Mouse (Mus musculus) liver, adult 2 months (tissue): ENCODE results near the gene Sept9. TPM values are rescaled to one million over a fixed set of nuclear protein-coding genes. Genes with fewer than 3 reads are reported as not detected.

Experiments
- DNase-seq: peaks from one replicate; pipeline ENCODE4 v3.0.0-alpha.2; 2011; ENCODE audit warnings: low read depth, low spot score; ENCODE audit errors: extremely low read depth
- H3K27ac ChIP-seq: fragments of 200-500 bp; replicated peaks from 2 replicates; pipeline ENCODE4 v1.5.1; 2012; ENCODE audit warnings: low read depth, mild to moderate bottlenecking, control low read depth, inconsistent platforms, low read length; ENCODE audit not compliant: insufficient read depth
- H3K27me3 ChIP-seq: fragments of 200-500 bp; 2 replicates; pipeline ENCODE4 v1.6.1; 2012; ENCODE audit warnings: mild to moderate bottlenecking, moderate library complexity, low read length, inconsistent platforms; ENCODE audit not compliant: control insufficient read depth, insufficient read depth
- H3K36me3 ChIP-seq: fragments of 200-500 bp; 2 replicates; pipeline ENCODE4 v1.6.1; 2012; ENCODE audit warnings: low read length, inconsistent platforms; ENCODE audit not compliant: control insufficient read depth, insufficient read depth
- H3K4me1 ChIP-seq: fragments of 200-500 bp; 2 replicates; pipeline ENCODE4 v1.6.1; 2011; ENCODE audit warnings: low read length; ENCODE audit not compliant: control insufficient read depth, insufficient read depth
- H3K4me3 ChIP-seq: fragments of 200-500 bp; 2 replicates; pipeline ENCODE4 v1.5.1; 2011; ENCODE audit warnings: low read depth, mild to moderate bottlenecking, control low read depth, low read length, moderate library complexity; ENCODE audit not compliant: insufficient read depth
- H3K79me2 ChIP-seq: fragments of 200-500 bp; 2 replicates; pipeline ENCODE4 v1.6.1; 2012; ENCODE audit warnings: inconsistent platforms, mild to moderate bottlenecking, low read length, moderate library complexity; ENCODE audit not compliant: control insufficient read depth, insufficient read depth
- H3K9ac ChIP-seq: fragments of 200-500 bp; 2 replicates; pipeline ENCODE4 v1.6.1; 2012; ENCODE audit warnings: low read depth, mild to moderate bottlenecking, control low read depth, inconsistent platforms, low read length
- CTCF ChIP-seq: fragments of 200-500 bp; IDR thresholded peaks from 2 replicates; pipeline ENCODE4 v1.5.1; 2011; ENCODE audit warnings: low read depth, low read length, control low read depth
- POLR2A ChIP-seq: fragments of 200-500 bp; IDR thresholded peaks from 2 replicates; pipeline ENCODE4 v1.6.1; 2011; ENCODE audit warnings: low read length, control low read depth; ENCODE audit not compliant: insufficient read depth; ENCODE audit errors: extremely low read depth
- WGBS: fragments of 180-500 bp; shearing (Covaris S2); methylation state at CpG from one replicate; pipeline ENCODE4 v1.1.7; 2018; 5-methylcytosine and 5-hydroxymethylcytosine counted together
- polyA plus RNA-seq: library from polyadenylated mRNA; depleted of rRNA; stranded (reverse); fragments of >200 nt; gene quantifications from 2 replicates; pipeline ENCODE4 v1.2.3, GENCODE M21; 2012
- total RNA-seq: library from RNA; depleted of rRNA; stranded (reverse); fragments of >200 nt; gene quantifications from 2 replicates; pipeline ENCODE4 v1.2.3, GENCODE M21; 2014

Sept9 gene
- total and polyA plus RNA-seq, 2 experiments, result 18.8 to 21.2 TPM

DNA sequence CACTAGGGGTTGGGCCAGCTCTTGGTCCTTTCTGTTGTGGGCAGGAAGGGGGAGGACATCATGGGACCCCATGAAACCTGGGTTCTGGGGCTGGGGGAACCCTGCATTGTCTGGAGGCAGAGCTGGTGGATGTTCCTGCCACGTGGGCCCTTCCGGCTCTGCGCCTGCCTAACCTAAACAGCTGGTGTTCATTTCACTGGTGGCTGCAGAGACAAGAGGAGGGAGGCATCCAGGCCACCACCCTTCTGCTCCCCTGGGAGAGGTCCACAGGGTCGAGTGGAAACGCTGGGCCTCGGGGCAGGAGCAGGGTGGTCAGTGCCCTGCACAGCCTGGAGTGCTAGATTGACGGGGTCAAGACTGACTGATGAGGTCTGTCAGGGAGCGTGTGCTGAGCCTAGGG, 89.3 kb downstream of the Sept9 start:
- peaks cover 56% of the 10 kb centered on the region for H3K79me2 ChIP-seq
- no peaks in the 10 kb centered on the region for H3K27me3 ChIP-seq
- H3K9ac ChIP-seq, result no peak overlapping the region
- no peaks in the 10 kb centered on the region for H3K36me3 ChIP-seq
- no peak overlapping the region for H3K4me3 ChIP-seq
- whole genome bisulfite sequencing, result 93% methylated on average over 8 of the region's 8 CpGs
- DNase-seq, result no peak
- peaks cover 22% of the 10 kb centered on the region for H3K4me1 ChIP-seq
- no peak for TF ChIP-seq POLR2A
- TF ChIP-seq CTCF, result no peak
- H3K27ac ChIP-seq, result no peak overlapping the region

DNA sequence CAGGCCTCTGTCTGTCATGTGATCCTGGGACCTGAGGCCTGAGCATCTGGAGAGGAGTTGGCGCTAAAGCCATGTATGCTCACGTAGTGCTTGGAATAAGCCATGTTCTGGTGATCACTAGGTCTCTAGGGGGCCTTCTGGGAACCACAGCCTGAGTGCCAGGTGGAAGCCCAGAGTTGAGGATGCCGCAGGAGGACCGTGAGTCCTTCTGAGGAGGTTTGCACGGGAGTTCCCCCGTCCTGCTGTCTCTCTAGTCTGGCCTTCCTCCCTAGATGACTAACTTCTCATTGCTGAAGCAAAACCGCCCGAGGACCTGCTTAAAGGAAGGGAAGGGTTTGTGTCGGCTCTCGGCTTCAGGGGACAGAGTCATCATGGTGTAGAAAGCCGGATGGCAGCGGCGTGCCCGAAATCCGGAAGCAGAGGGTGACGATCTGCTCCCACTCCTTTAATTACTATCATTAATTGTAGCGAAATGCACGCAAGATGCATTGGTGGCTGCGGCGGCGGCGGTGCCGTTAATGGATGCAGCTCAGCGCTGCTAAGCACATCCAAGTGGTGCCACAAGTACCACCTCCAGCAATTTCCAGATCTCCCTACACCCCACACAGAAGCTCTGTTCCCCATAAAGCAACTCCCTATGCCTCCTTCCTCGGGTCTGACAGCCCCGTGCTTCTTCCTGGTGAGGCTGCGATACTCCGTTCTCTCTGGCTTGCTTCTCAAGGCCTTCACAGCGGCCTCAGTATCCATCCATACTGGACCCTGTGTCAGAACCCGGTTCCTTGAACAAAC, 92.0 kb downstream of the Sept9 start:
- H3K36me3 ChIP-seq, result no peaks in the 10 kb centered on the region
- no peak overlapping the region for H3K9ac ChIP-seq
- no peak overlapping the region for H3K4me3 ChIP-seq
- H3K27me3 ChIP-seq, result no peaks in the 10 kb centered on the region
- peaks cover 6% of the 10 kb centered on the region for H3K4me1 ChIP-seq
- no peak overlapping the region for H3K27ac ChIP-seq
- WGBS, result 94% methylated on average over 30 of the region's 30 CpGs
- peaks cover 64% of the 10 kb centered on the region for H3K79me2 ChIP-seq
- no peak for DNase-seq
- TF ChIP-seq CTCF (no peak), POLR2A (no peak)

GRCm38 (mm10) chr11:117292446-117292845, 93.0 kb downstream of the Sept9 start:
- Histone ChIP-seq H3K9ac (no peak overlapping the region), H3K27me3 (no peaks in the 10 kb centered on the region), H3K36me3 (no peaks in the 10 kb centered on the region), H3K27ac (no peak overlapping the region), H3K4me3 (no peak overlapping the region), H3K79me2 (peaks cover 62% of the 10 kb centered on the region), H3K4me1 (peaks cover 15% of the 10 kb centered on the region)
- TF ChIP-seq POLR2A (no peak), CTCF (no peak)
- WGBS, result 77% methylated on average over 11 of the region's 11 CpGs
- no peak for DNase-seq

- Histone ChIP-seq H3K4me1 (peaks cover 21% of the 10 kb centered on the region), H3K4me3 (no peak overlapping the region), H3K27me3 (no peaks in the 10 kb centered on the region), H3K36me3 (no peaks in the 10 kb centered on the region), H3K9ac (no peak overlapping the region), H3K79me2 (peaks cover 67% of the 10 kb centered on the region), H3K27ac (no peak overlapping the region)
- WGBS, result 87% methylated on average over 7 of the region's 7 CpGs
- no peak for TF ChIP-seq CTCF
- TF ChIP-seq POLR2A, result no peak
- no peak for DNase-seq
These were observed 95.8 kb downstream of the Sept9 start for GRCm38 (mm10) chr11:117295266-117295665.

GRCm38 (mm10) chr11:117296116-117296499, 96.6 kb downstream of the Sept9 start:
- no peaks in the 10 kb centered on the region for H3K36me3 ChIP-seq

More at GRCm38 (mm10) chr11:117296116-117296499, 96.6 kb downstream of the Sept9 start:
- WGBS, result 82% methylated on average over 4 of the region's 4 CpGs
- H3K9ac ChIP-seq, result no peak overlapping the region
- no peak for DNase-seq
- no peak overlapping the region for H3K4me3 ChIP-seq
- no peaks in the 10 kb centered on the region for H3K27me3 ChIP-seq
- H3K27ac ChIP-seq, result no peak overlapping the region
- TF ChIP-seq POLR2A, result no peak
- TF ChIP-seq CTCF, result no peak
- H3K4me1 ChIP-seq, result peaks cover 21% of the 10 kb centered on the region
- H3K79me2 ChIP-seq, result peaks cover 67% of the 10 kb centered on the region
